Mouse (Mus musculus) lung, adult 2 months (tissue): Measurements from ENCODE around the gene Vta1.

Experiments
- CTCF ChIP-seq: fragments of 200-500 bp; IDR thresholded peaks from 2 replicates; pipeline ENCODE4 v1.5.1; 2011; ENCODE audit warnings: mild to moderate bottlenecking, low read length, control low read depth; ENCODE audit not compliant: insufficient read depth
- POLR2A ChIP-seq: fragments of 200-500 bp; IDR thresholded peaks from 2 replicates; pipeline ENCODE4 v1.6.1; 2011; ENCODE audit warnings: low read depth, mild to moderate bottlenecking, control low read depth, low read length, borderline replicate concordance; ENCODE audit errors: extremely low read depth

DNA sequence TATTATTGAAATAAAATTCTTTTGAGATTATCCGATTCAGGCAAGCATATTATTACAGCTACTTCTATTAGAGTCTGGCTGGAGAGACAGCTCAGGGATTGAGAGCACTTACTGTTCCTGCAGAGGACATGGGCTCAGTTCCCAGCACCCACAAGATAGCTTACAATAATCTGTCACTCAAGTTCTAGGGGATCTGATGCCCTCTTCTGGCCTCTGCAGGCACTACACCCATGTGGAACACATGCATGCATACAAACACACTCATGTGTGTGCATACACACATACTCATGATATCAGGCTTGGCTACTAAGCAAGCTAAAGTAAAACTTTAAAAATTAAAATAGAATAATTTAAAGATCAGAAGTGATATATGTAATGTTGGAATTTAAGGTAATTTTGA is 19.7 kb downstream of the Vta1 start:
- TF ChIP-seq CTCF (no peak), POLR2A (no peak)
